Mouse (Mus musculus): ENCODE results near the gene Tac1.
"Not testable (repeated sequence)": the region's sequence is repeated elsewhere in the genome, so short reads cannot be mapped to it uniquely, and the experiment has no call there.

Tac1 gene

GRCm38 (mm10) chr6:7554829-7555391, at the start of gene Tac1:
Tac1 (plus strand) TSS chr6:7554879.
- DNase-seq, result peak; percentile 49

- DNase-seq, result not testable (repeated sequence)
These were observed 11.2 kb upstream of the Tac1 start for GRCm38 (mm10) chr6:7543511-7543910.

GRCm38 (mm10) chr6:7555688-7556476, 1.2 kb downstream of the Tac1 start:
- peak; percentile 71 for DNase-seq

DNA sequence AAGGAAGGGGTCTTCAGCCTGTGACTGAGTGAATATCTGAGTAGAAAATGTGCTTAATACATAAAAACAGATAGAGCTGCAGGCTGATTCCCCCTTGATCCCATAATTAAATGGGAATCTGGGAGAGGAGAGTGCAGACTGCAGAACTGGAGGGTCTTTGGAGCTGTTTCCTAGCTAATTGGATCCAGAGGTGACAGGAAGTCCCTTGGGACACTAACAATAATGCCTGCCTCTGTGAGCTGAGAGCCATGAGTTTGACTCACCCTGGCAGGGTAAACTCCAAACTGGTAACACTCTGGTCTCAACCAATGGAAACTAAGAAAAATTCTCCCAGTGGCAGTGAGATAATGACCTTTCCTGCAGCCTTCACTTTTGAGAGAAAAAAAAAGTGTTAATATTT, 3.5 kb downstream of the Tac1 start:
- DNase-seq, result peak; percentile 54

DNA sequence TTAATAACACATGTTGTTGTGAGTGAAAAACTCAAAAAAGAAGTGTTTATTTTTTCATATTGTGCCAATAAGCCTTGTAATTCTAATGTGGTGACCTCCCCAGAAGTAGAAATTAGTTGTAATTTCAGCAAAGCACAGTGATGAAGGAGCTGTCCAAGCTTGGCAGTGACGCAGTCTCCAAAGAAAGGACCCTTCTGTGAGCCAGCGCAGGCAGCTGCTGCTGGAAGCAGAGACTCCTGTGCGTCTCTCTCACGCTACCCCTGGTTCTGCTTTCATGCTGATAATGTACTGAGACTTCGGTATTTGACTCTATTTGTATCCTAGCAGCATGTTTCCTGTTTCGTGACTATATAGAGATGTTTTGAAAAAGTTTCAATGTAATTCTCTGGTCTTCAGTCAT, 7.8 kb downstream of the Tac1 start:
- DNase-seq, result no peak

- no peak for DNase-seq
These were observed 9.9 kb downstream of the Tac1 start for GRCm38 (mm10) chr6:7564537-7564936.

GRCm38 (mm10) chr6:7571144-7571543, 16.5 kb downstream of the Tac1 start:
- no peak for DNase-seq

- DNase-seq, result no peak
These were observed 23.4 kb downstream of the Tac1 start for GRCm38 (mm10) chr6:7578031-7578430.

- DNase-seq, result no peak
These were observed 39.8 kb downstream of the Tac1 start for GRCm38 (mm10) chr6:7594445-7594844.

DNA sequence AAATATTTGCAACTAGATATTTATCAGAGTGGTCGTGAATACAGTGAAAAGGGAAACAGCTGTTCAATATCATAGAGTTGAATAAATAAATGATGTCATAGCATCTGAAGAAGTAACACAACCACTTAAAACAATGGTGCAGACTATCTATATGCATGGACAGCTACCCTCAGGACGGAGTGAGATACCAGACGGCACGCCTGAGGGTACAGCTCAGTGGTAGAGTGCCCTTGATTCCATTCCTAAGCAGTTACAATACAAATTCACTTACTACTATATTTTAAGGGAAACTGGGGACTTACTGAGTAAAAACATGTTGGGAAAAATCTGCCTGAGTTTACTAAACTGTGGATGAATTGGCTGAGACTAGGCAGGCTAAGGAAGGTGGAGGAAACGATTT, 43.7 kb downstream of the Tac1 start:
- DNase-seq, result no peak

GRCm38 (mm10) chr6:7600228-7600627, 45.5 kb downstream of the Tac1 start:
- DNase-seq, result peak; percentile 18

DNA sequence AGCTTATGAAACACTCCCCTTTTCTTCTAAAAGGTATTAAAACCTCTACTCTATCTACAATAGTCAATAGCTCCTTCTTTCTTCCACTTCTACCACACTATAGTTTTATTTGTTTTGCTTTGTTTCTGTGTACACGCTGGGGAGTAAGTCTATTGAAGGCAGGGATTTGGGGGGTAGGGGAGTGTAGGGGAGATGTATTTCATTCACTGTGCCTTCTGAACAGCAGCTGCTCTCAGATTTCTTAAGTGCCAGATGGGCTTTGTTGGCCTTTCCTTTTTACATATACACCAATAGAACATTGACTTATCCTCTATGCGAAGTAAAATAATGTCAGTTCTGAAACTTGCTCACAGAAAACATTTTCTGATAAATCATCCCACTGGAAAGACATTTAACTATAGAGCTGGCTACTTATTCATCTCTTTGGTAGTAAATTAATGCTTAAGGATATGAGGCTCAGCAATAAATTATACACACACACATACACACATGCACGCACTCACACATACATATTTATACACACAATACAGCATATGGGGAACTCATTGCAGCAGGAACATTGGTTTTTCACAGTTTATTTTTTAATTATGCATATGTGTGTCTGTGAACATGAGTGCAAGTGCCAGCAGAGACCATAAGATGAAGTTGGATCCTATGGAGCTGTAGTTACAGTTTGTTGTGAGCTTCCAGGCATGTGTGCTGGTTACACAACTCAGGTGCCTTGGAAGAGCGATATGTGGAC, 46.8 kb downstream of the Tac1 start:
- no peak for DNase-seq

- not testable (repeated sequence) for DNase-seq
These were observed 59.0 kb downstream of the Tac1 start for GRCm38 (mm10) chr6:7613676-7614075.

Data from retina, postnatal 1 day (tissue).